Mouse (Mus musculus) spleen, postnatal 36 days (tissue): ENCODE data around the gene Galnt4.

ENCODE experiments used
- DNase-seq, 2 experiments: peaks; one replicate each; pipeline ENCODE4 v3.0.0; 2022; ENCODE audit warnings: low spot score in 2 of 2, mixed read lengths in 1 of 2

The Galnt4 gene

GRCm38 (mm10) chr10:99115471-99116236, 7.7 kb downstream of the Galnt4 start:
- DNase-seq: no peak

GRCm38 (mm10) chr10:99116237-99116632, 8.3 kb downstream of the Galnt4 start:
- DNase-seq: no peak

GRCm38 (mm10) chr10:99116650-99117615, 9.0 kb downstream of the Galnt4 start:
- DNase-seq: no peak

DNA sequence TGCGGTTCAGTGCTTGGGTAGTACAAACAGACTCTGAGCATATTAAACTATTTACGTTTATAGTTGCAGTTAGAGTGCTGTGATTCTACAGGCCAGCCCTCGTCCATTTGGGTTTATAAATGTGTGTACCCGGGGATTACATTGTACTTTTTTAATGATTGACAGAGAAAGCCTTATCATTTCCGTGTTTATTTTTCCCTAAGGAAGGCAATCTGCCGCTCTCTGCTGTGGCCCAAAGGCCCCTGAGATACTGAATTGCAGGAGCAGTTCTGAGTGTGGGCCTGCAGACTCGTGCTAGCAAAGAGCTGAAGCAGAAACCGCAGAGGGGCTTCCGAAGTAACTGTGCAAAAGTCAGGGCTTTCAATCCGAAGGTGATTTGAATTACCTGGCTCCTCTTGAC, 9.9 kb downstream of the Galnt4 start:
- DNase-seq: no peak

GRCm38 (mm10) chr10:99118697-99119096, 10.7 kb downstream of the Galnt4 start:
- no peak for DNase-seq

GRCm38 (mm10) chr10:99119471-99119870, 11.5 kb downstream of the Galnt4 start:
- no peak for DNase-seq

- no peak for DNase-seq
These were observed 18.3 kb downstream of the Galnt4 start, which contains the start of gene Phxr2 for GRCm38 (mm10) chr10:99126225-99126624. Gene Phxr2 (minus strand): TSS chr10:99126325.

DNA sequence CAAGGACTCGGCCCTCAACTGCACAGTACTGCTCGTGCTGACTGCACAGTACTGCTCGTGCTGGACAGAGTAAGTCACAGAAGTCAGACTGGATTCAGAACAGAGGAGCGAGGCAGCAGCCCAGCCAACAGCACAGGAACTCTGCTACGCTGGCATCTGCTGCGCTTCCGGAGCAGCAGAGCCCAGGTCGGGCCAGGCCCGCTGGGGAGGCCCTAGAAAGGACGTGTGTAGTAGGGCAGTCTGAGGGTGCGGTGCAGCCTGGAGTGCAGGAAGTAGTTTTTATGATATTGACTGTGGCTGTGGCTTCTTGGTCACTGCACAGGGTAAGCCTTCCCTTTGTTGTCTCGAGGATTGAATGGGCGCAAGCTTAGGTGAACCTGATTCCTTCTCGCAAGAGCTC, 19.0 kb downstream of the Galnt4 start:
- peak; percentile 88 to 90 for DNase-seq

- peak; percentile 76 to 79 for DNase-seq
These were observed 19.8 kb downstream of the Galnt4 start for GRCm38 (mm10) chr10:99127691-99128261.

GRCm38 (mm10) chr10:99130611-99131010, 22.7 kb downstream of the Galnt4 start:
- DNase-seq: peak; percentile 64 to 66

DNA sequence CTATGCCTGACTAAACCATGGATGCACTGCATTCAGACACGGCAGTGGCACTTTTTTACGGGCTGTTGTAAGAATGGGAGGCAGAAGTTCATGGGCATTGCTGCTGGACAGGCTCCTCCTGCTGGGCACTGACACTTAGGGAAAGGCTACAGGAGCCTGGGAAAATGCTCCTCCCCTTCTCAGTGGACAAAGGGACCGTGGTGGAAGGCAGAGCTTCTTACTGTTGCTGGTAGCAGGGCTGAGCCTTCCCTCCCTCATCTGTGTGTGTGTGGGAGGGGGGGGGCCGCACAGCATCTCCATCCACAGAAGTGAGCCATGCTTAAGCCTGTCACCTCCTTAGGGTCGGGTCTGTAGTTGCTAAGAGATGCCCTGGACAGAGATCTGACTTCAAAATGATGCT, 23.3 kb downstream of the Galnt4 start:
- DNase-seq: no peak

DNA sequence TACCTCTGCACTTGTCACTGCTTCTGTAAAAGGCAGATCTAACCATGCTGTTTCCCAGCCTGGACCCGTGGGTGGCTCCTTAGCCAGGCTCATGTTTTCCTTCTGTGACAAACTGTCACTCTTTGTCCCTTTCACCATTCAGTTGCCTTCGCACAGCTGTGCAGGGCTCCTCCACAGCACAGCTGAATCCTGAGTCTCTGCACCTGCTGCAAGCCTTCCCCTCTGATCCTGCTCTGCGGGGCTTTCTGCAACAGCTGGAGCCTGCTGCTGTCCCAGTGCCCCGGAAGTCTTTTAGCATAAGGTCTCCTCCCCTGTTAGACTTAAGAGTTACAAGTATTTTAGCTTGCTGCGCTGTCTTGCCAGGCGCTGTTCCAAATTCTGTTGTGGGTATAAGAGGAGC, 24.2 kb downstream of the Galnt4 start:
- peak; percentile 38 to 39 for DNase-seq

DNA sequence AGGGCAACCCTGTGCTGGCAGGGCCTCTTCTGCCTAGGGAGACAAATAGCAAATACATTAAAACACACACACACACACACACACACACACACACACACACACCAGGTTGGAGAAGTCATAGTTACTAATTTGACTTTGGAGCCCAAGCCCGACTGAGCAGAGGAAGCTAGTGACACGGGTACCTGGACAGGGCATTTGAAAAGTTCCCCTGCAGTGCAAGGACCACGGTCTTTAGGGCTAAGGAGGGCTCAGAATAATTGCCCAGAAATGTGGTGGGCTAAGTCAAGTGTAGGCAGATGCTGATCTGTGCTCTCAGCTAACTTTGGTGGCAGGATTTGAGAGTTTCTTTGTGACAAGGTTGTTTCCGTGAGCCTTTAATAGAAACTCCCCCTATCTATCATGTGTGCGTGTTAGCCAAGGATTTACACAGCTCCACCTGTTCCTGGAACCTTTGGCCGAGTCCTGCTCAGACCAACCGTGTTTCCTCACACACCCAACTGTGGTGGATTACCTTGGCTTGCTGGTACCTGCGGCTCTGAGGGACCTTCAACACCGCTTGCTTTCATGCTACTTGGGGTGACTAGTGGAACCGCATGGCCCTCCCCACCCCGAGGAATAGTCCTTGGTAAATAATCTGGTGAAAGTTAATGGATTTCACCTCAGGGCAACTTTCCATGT, 24.8 kb downstream of the Galnt4 start:
- DNase-seq: peak in 1 of 2 experiments; percentile 35

DNA sequence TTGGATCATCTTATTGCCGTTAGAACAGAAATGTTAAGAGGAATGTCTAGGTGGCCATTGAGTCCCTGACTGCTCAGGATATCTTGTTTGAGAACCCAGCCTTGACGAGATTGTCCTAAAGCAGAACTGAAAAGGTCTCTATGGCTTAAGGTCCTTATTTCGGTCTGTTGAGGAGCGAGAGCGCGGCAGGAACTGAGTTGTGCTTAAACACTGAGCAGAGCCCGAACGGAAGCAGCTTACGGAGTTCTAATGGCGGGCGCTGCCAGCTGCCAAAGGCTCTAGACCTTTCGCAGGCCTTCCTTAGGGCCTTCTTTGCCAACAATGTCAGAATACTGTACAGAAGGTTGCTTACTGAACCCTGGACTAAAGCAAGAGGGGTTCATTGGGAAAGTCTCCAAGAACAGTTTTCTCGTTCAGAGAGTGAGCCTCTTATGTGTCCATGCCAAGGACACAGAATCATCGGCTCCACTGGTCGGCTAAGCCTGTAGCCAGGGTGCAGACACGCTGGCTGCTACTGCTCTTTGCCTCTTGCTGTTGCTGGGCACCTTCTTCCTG, 25.4 kb downstream of the Galnt4 start:
- DNase-seq: peak; percentile 59 to 65

- no peak for DNase-seq
These were observed 28.4 kb downstream of the Galnt4 start for GRCm38 (mm10) chr10:99136337-99136736.

DNA sequence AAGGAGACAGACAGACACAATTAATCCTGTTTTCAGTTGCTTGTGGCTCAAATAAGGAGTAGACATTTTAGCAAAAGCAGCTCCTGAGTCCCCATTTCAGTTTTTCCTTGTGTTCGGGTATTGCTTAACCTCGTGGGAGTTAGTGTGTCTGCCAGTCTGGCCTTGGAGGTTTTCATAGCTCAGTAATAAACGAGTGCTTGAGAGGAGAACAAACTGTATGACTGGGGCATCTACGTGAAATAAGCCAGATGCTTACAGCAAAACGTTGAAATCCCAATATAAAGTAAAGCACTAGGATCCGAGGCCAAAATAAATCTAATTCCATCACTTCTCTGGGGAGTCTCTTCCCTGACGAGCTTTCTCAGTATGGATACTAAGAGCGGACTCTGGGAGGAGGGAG, 37.7 kb downstream of the Galnt4 start:
- no peak for DNase-seq

DNA sequence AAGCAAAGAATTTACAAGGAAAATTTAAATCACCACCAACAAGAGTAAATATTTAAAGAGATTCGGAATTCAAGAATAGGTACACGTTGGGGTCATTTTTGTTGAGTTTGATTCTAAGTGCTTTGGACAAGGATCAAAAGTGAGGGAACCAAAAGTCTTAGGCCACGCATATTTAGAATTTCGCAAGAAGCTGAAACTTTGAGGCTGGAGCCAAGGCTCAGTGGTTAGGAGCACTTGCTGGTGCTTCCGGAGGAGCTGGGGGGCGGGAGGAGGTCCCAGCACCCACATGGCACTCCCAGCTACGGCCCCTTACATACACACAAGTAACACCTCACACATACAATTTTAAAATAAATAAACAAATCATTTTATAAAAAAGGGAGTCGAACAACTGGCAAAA, 38.6 kb downstream of the Galnt4 start:
- no peak for DNase-seq

DNA sequence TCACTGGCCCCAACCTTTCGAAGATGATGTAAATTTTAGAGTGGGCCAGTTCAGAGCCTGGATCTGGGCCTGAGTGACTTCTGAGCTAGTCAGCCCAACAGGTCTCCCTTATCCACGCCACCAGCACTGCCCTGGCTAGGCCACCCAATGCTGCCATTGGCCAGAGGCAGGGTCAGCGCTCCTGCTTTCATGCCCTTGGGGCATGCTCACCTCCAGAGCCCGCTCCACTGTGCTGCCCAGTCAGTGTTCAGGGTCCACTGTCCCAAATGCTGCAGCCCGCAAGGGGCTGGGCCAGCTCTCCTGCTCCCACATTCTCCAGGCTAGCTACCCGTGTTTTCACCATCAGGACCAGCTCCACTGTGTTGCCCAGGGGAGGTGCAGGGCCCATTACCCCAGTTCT, 42.1 kb downstream of the Galnt4 start:
- DNase-seq: no peak

DNA sequence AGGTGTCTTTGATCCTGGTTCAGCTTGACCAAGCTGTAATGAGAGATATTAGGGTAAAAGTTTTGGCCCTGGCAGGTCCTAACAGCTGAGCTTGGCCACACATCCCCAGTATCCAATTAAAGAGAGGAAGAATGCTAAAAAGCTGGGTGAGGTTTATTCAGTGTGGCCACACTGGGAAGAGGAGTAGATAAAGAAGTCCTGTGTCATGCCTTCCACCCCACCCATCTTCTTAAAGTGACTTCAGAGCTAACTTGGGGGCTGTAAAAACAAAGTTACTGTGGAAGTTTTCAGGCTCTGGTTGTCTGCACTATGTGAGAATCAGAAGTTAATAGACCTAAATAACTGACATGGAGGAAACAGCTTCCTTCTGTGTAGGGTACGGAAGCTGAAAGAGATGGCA, 43.6 kb downstream of the Galnt4 start:
- DNase-seq: no peak

DNA sequence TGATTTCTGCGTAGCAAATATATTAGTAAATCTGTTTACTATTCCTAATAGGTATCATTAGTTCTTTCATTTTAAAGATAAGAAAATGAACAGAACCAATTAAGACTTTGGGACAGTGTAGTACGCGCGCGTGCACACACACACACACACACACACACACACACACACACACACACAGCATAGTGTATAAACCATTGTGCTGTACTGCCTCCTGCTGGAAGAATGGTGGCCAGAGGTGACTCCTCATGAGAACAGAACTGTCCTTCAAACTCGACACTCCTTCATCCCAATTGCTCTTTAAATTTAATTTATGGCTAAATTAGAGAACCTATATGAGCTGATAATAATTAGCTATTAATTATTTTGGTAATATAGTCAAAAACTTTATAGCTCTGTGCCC, 44.1 kb downstream of the Galnt4 start:
- peak; percentile 49 to 69 for DNase-seq

DNA sequence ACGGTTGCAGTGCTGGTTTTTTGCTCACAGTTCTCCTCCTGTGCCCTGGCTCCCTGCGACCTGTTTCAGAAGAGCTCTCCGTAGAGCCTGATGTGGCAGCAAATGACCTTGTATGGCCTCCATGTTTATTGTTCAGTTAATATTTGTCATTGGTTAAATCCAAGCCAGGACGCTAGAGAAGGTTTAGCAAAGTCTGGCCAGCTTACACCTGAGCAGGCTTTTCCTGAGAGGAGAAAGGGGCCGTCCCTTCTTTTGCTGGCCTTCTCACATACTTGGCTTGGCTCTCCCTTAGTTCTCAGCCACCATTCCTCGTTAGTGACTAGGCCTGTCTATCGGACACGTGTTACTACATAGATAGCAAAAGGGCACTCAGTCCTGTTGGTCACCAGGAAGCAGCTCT, 46.7 kb downstream of the Galnt4 start:
- no peak for DNase-seq
